ENCODE assay signal across 10 mouse cellular contexts in genomic region chr1:75289376-75289775, GRCm38 (mm10). TPM values are rescaled to one million over a fixed set of nuclear protein-coding genes. Genes with fewer than 3 reads are reported as not detected.
A peak's percentile ranks its signal among the peaks of the same experiment; 100 is the strongest.
DNase-seq lines count a peak whose midpoint lies in the region; ATAC-seq lines count a peak whose summit lies in the region.
"Had no signal": no experiment of that assay in that cellular context is flagged by ENCODE, and none has a peak within 500 bp of the region (broad histone marks: within the 10 kb centered on the region; RNA-seq: fewer than 3 reads in every experiment).

No protein-coding gene starts in this region.

- peaks cover 20% of the 10 kb centered on the region for H3K4me1 ChIP-seq in forebrain, embryonic 10.5 days
- peaks cover 32% of the 10 kb centered on the region for H3K4me1 ChIP-seq in hindbrain, embryonic 15.5 days (replicated peaks)
- H3K4me1 ChIP-seq in neural tube, embryonic 15.5 days = peaks cover 32% of the 10 kb centered on the region

- H3K4me3 ChIP-seq in forebrain, embryonic 10.5 days = no peak overlapping the region
- H3K4me3 ChIP-seq in hindbrain, embryonic 15.5 days = no peak overlapping the region
- H3K4me3 ChIP-seq in neural tube, embryonic 15.5 days (replicated peaks) = no peak overlapping the region

- DNase-seq in left cerebral cortex, postnatal 10 days (ENCODE audit: extremely low spot score in 1 of 2, low spot score in 2 of 2) = peak; percentile 49 to 64
- no peak for DNase-seq in left cerebral cortex, adult 18-20 months (ENCODE audit: low spot score in 2 of 2)
- DNase-seq in forebrain, embryonic 10.5 days (ENCODE audit: extremely low spot score, low spot score) = peak; percentile 73
- DNase-seq in frontal cortex, postnatal 25 days (ENCODE audit: low spot score in 2 of 2) = no peak
- DNase-seq in adrenal gland, postnatal 14 days = no peak
- DNase-seq in natural killer cell, adult 2 months (ENCODE audit: low spot score in 2 of 2) = no peak

- peak overlapping the region; percentile 37 for H3K4me2 ChIP-seq in hindbrain, embryonic 15.5 days
- H3K4me2 ChIP-seq in neural tube, embryonic 15.5 days = peak overlapping the region; percentile 20; the same call in 1 of the 2 replicates

- peak overlapping the region; percentile 65 for H3K27ac ChIP-seq in forebrain, embryonic 10.5 days
- peak overlapping the region; percentile 87 for H3K27ac ChIP-seq in hindbrain, embryonic 15.5 days (replicated peaks)
- peak overlapping the region; percentile 89 for H3K27ac ChIP-seq in neural tube, embryonic 15.5 days (replicated peaks)

- peak; percentile 92 for ATAC-seq in hindbrain, embryonic 15.5 days (ENCODE audit: low FRiP score, low read depth)
- peak; percentile 87 for ATAC-seq in neural tube, embryonic 15.5 days (ENCODE audit: low FRiP score)

- no peak overlapping the region for H3K9ac ChIP-seq in hindbrain, embryonic 15.5 days
- no peak overlapping the region; the same call in 1 of the 2 replicates for H3K9ac ChIP-seq in neural tube, embryonic 15.5 days (replicated peaks)

- no peaks in the 10 kb centered on the region for H3K36me3 ChIP-seq in forebrain, embryonic 10.5 days (replicated peaks)
- no peaks in the 10 kb centered on the region for H3K36me3 ChIP-seq in hindbrain, embryonic 15.5 days
- H3K36me3 ChIP-seq in neural tube, embryonic 15.5 days = no peaks in the 10 kb centered on the region
- H3K36me3 ChIP-seq: G1E had no signal

- WGBS in forebrain, embryonic 10.5 days = 1% methylated on average over 7 of the region's 7 CpGs
- 4% methylated on average over 7 of the region's 7 CpGs for WGBS in hindbrain, embryonic 15.5 days
- 1% methylated on average over 7 of the region's 7 CpGs for WGBS in neural tube, embryonic 15.5 days

- H3K27me3 ChIP-seq in forebrain, embryonic 10.5 days (ENCODE audit: poor library complexity, severe bottlenecking) = 0 out of 2 replicates have a peak, but pooled peaks cover 3% of the 10 kb centered on the region
- no peaks in the 10 kb centered on the region for H3K27me3 ChIP-seq in hindbrain, embryonic 15.5 days
- no peaks in the 10 kb centered on the region for H3K27me3 ChIP-seq in neural tube, embryonic 15.5 days (replicated peaks)

- H3K9me3 ChIP-seq in forebrain, embryonic 10.5 days = no peaks in the 10 kb centered on the region
- H3K9me3 ChIP-seq in hindbrain, embryonic 15.5 days = no peaks in the 10 kb centered on the region
- H3K9me3 ChIP-seq in neural tube, embryonic 15.5 days (replicated peaks) = no peaks in the 10 kb centered on the region
- H3K9me3 ChIP-seq: G1E had no signal

- intact Hi-C loops in left cerebral cortex, postnatal 10 days (cut with DNase I) = no loop called here

RNA-seq across cellular contexts. Expression of gene Resp18, which starts 11.2 kb away (rescaled TPM):
- 10 to 100 TPM; 72.5 to 81.7 TPM for total RNA-seq in left cerebral cortex, postnatal 10 days (2021)
- total RNA-seq in left cerebral cortex, adult 18-20 months (2021) = 100 to 1,000 TPM; 169 to 185 TPM
- 2.6 and 3.4 TPM in 2 replicates for polyA plus RNA-seq in forebrain, embryonic 10.5 days (2016; fragmentation: Nextera tagmentation; extraction: Ambion mirVana)
- 203 and 214 TPM in 2 replicates for polyA plus RNA-seq in hindbrain, embryonic 15.5 days (2015; fragmentation: Nextera tagmentation; extraction: Ambion mirVana)
- polyA plus RNA-seq in neural tube, embryonic 15.5 days (2015; fragmentation: Nextera tagmentation; extraction: Ambion mirVana) = 241 and 302 TPM in 2 replicates
- 119 and 126 TPM in 2 replicates for total RNA-seq in adrenal gland, postnatal 14 days (2021)
- total RNA-seq: G1E had no signal
- polyA plus RNA-seq: G1E had no signal

RNA-seq across cellular contexts. Expression of gene Ptprn, which starts 25.1 kb away (rescaled TPM):
- total RNA-seq in left cerebral cortex, postnatal 10 days (2021) = 100 to 1,000 TPM; 257 to 262 TPM
- 100 to 1,000 TPM; 480 to 486 TPM for total RNA-seq in left cerebral cortex, adult 18-20 months (2021)
- 1.5 and 1.6 TPM in 2 replicates for polyA plus RNA-seq in forebrain, embryonic 10.5 days (2016; fragmentation: Nextera tagmentation; extraction: Ambion mirVana)
- polyA plus RNA-seq in hindbrain, embryonic 15.5 days (2015; fragmentation: Nextera tagmentation; extraction: Ambion mirVana) = 30.4 and 33.5 TPM in 2 replicates
- 25.6 and 32.4 TPM in 2 replicates for polyA plus RNA-seq in neural tube, embryonic 15.5 days (2015; fragmentation: Nextera tagmentation; extraction: Ambion mirVana)
- 46.5 and 57.2 TPM in 2 replicates for total RNA-seq in adrenal gland, postnatal 14 days (2021)

RNA-seq across cellular contexts. Expression of gene Dnpep, which starts 28.4 kb away (rescaled TPM):
- total RNA-seq in left cerebral cortex, postnatal 10 days (2021) = 10 to 100 TPM; 60.6 to 67.1 TPM
- total RNA-seq in left cerebral cortex, adult 18-20 months (2021) = 10 to 100 TPM; 56.5 to 57.4 TPM
- polyA plus RNA-seq in forebrain, embryonic 10.5 days (2016; fragmentation: Nextera tagmentation; extraction: Ambion mirVana) = 124 and 126 TPM in 2 replicates
- polyA plus RNA-seq in hindbrain, embryonic 15.5 days (2015; fragmentation: Nextera tagmentation; extraction: Ambion mirVana) = 140 and 145 TPM in 2 replicates
- 145 and 154 TPM in 2 replicates for polyA plus RNA-seq in neural tube, embryonic 15.5 days (2015; fragmentation: Nextera tagmentation; extraction: Ambion mirVana)
- 92.5 and 101 TPM in 2 replicates for total RNA-seq in adrenal gland, postnatal 14 days (2021)

RNA-seq across cellular contexts. Expression of gene Dnajb2, which starts 53.2 kb away (rescaled TPM):
- total RNA-seq in left cerebral cortex, postnatal 10 days (2021) = 10 to 100 TPM; 64.1 to 69.0 TPM
- 100 to 1,000 TPM; 107 to 116 TPM for total RNA-seq in left cerebral cortex, adult 18-20 months (2021)
- polyA plus RNA-seq in forebrain, embryonic 10.5 days (2016; fragmentation: Nextera tagmentation; extraction: Ambion mirVana) = 28.0 and 28.6 TPM in 2 replicates
- polyA plus RNA-seq in hindbrain, embryonic 15.5 days (2015; fragmentation: Nextera tagmentation; extraction: Ambion mirVana) = 72.5 and 85.0 TPM in 2 replicates
- 72.1 and 90.7 TPM in 2 replicates for polyA plus RNA-seq in neural tube, embryonic 15.5 days (2015; fragmentation: Nextera tagmentation; extraction: Ambion mirVana)
- 49.3 and 66.8 TPM in 2 replicates for total RNA-seq in adrenal gland, postnatal 14 days (2021)

RNA-seq across cellular contexts. Expression of gene A630095N17Rik, which starts 57.5 kb away (rescaled TPM):
- total RNA-seq in left cerebral cortex, postnatal 10 days (2021) = not detected
- not detected for total RNA-seq in left cerebral cortex, adult 18-20 months (2021)
- not detected in 2 replicates for polyA plus RNA-seq in forebrain, embryonic 10.5 days (2016; fragmentation: Nextera tagmentation; extraction: Ambion mirVana)
- not detected in 2 replicates for polyA plus RNA-seq in hindbrain, embryonic 15.5 days (2015; fragmentation: Nextera tagmentation; extraction: Ambion mirVana)
- 0.29 TPM in 1 of 2 replicates, not detected in the other for polyA plus RNA-seq in neural tube, embryonic 15.5 days (2015; fragmentation: Nextera tagmentation; extraction: Ambion mirVana)
- not detected in 2 replicates for total RNA-seq in adrenal gland, postnatal 14 days (2021)
- total RNA-seq: G1E; left cerebral cortex, postnatal 25 days had no signal
- polyA plus RNA-seq: G1E had no signal

Comparison
In these comparisons a context has a peak if more than half of its experiments do, and no peak if none do; other contexts are left out.
1. DNase-seq: peak in left cerebral cortex, postnatal 10 days (2 of 2) and forebrain, embryonic 10.5 days (single experiment); none in left cerebral cortex, adult 18-20 months (0 of 2), frontal cortex, postnatal 25 days (0 of 2), adrenal gland, postnatal 14 days (single experiment) and natural killer cell, adult 2 months (0 of 2).
2. Peak in every context shown above with its lines, with median percentiles within 50 percentile points of each other: H3K27ac ChIP-seq.